ENCODE assay signal across 19 mouse cellular contexts in the genomic region with DNA sequence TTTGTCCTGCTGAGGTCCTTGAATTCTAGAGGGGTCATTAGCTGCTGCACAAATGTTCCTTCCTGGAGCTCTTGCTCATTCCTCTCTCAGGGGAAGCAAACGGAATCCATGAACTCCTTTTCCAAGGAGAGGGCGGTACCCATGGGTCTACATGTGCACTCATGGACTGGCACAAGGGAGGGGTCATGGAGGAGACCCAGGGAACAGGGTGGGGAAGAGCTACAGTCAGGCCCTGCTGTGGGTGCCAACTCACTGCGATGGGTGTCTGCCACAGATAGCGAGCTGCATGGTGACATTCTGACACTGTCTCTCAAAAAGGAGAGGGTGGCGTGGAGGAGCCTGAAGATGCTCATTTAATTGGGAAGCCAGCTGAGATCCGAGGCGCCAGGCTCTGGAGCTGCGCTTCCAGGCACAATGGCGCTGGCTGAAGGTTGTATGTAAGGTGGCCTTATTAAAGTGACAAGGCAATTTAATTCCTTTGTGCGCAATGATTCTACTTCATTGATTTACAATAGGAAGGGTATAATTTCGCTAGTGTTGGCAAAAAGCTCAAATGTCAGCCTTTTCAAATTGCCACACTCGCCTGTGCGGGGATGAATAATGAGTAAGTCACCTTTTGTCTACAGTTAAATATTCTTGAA. TPM values are rescaled to one million over a fixed set of nuclear protein-coding genes. Genes with fewer than 3 reads are reported as not detected.
A peak's percentile ranks its signal among the peaks of the same experiment; 100 is the strongest.
DNase-seq lines count a peak whose midpoint lies in the region; ATAC-seq and TF ChIP-seq lines count a peak whose summit lies in the region.
"Had no signal": no experiment of that assay in that cellular context is flagged by ENCODE, and none has a peak within 500 bp of the region (broad histone marks: within the 10 kb centered on the region; RNA-seq: fewer than 3 reads in every experiment).

No protein-coding gene starts in this region.

- no peak for TF ChIP-seq POLR2A in brain, embryonic 14.5 days (IDR thresholded peaks at IDR 0.05; ENCODE audit: borderline replicate concordance, extremely low read depth, insufficient read depth, insufficient read length, poor library complexity, severe bottlenecking)

- H3K4me3 ChIP-seq in forebrain, embryonic 11.5 days (ENCODE audit: low read depth, low read length) = no peak overlapping the region
- H3K4me3 ChIP-seq in forebrain, embryonic 10.5 days = no peak overlapping the region
- H3K4me3 ChIP-seq in forebrain, postnatal 0 days (ENCODE audit: low read depth, low read length) = no peak overlapping the region
- no peak overlapping the region for H3K4me3 ChIP-seq in midbrain, embryonic 14.5 days (replicated peaks; ENCODE audit: low read depth, low read length)
- H3K4me3 ChIP-seq in gastrocnemius, adult 2 months = no peak overlapping the region
- H3K4me3 ChIP-seq: embryonic facial prominence, embryonic 15.5 days; intestine, embryonic 15.5 days; liver, embryonic 12.5 days had no signal

- H3K9ac ChIP-seq in forebrain, embryonic 11.5 days (ENCODE audit: low read length) = no peak overlapping the region
- no peak overlapping the region for H3K9ac ChIP-seq in forebrain, postnatal 0 days
- no peak overlapping the region for H3K9ac ChIP-seq in midbrain, embryonic 14.5 days (replicated peaks; ENCODE audit: low read length)
- H3K9ac ChIP-seq: embryonic facial prominence, embryonic 15.5 days; intestine, embryonic 15.5 days; liver, embryonic 12.5 days had no signal

- ATAC-seq in forebrain, embryonic 11.5 days (replicated peaks; ENCODE audit: low FRiP score) = 0 out of 2 replicates have a peak, but pooled peaks have one; percentile 49
- peak; percentile 87 for ATAC-seq in forebrain, postnatal 0 days
- no peak for ATAC-seq in midbrain, embryonic 14.5 days (ENCODE audit: low FRiP score, low TSS enrichment)
- ATAC-seq: intestine, embryonic 15.5 days; liver, embryonic 12.5 days had no signal

- no peaks in the 10 kb centered on the region for H3K36me3 ChIP-seq in forebrain, embryonic 11.5 days (ENCODE audit: control insufficient read depth, insufficient read depth, low read length)
- no peaks in the 10 kb centered on the region for H3K36me3 ChIP-seq in forebrain, embryonic 10.5 days (replicated peaks)
- H3K36me3 ChIP-seq in forebrain, postnatal 0 days (ENCODE audit: insufficient read depth) = no peaks in the 10 kb centered on the region
- no peaks in the 10 kb centered on the region for H3K36me3 ChIP-seq in midbrain, embryonic 14.5 days (ENCODE audit: control insufficient read depth, insufficient read depth, low read length)
- H3K36me3 ChIP-seq: embryonic facial prominence, embryonic 15.5 days; intestine, embryonic 15.5 days; liver, embryonic 12.5 days had no signal

- H3K4me2 ChIP-seq in forebrain, embryonic 11.5 days (ENCODE audit: low read depth, low read length, severe bottlenecking) = no peak overlapping the region
- H3K4me2 ChIP-seq in forebrain, postnatal 0 days (ENCODE audit: low read depth) = no peak overlapping the region
- no peak overlapping the region for H3K4me2 ChIP-seq in midbrain, embryonic 14.5 days (ENCODE audit: low read length)
- H3K4me2 ChIP-seq: embryonic facial prominence, embryonic 15.5 days; intestine, embryonic 15.5 days; liver, embryonic 12.5 days had no signal

- WGBS in forebrain, embryonic 11.5 days = 37% methylated on average over 13 of the region's 13 CpGs
- WGBS in forebrain, embryonic 10.5 days = 52% methylated on average over 13 of the region's 13 CpGs
- 25% methylated on average over 13 of the region's 13 CpGs for WGBS in forebrain, postnatal 0 days
- WGBS in midbrain, embryonic 14.5 days = 64% methylated on average over 13 of the region's 13 CpGs

- TF ChIP-seq CTCF in brain, embryonic 14.5 days (IDR thresholded peaks at IDR 0.05; ENCODE audit: borderline replicate concordance, extremely low read depth, insufficient read depth, insufficient read length) = no peak
- TF ChIP-seq CTCF in forebrain, postnatal 0 days (IDR thresholded peaks at IDR 0.05; ENCODE audit: low read depth) = no peak
- no peak for TF ChIP-seq CTCF in gastrocnemius, adult 2 months (IDR thresholded peaks at IDR 0.05)

- H3K9me3 ChIP-seq in forebrain, embryonic 11.5 days (ENCODE audit: control insufficient read depth, low read length) = no peaks in the 10 kb centered on the region
- no peaks in the 10 kb centered on the region for H3K9me3 ChIP-seq in forebrain, embryonic 10.5 days
- H3K9me3 ChIP-seq in forebrain, postnatal 0 days (ENCODE audit: low read length) = no peaks in the 10 kb centered on the region
- H3K9me3 ChIP-seq in midbrain, embryonic 14.5 days (ENCODE audit: control insufficient read depth, low read length) = no peaks in the 10 kb centered on the region
- H3K9me3 ChIP-seq: embryonic facial prominence, embryonic 15.5 days; intestine, embryonic 15.5 days; liver, embryonic 12.5 days had no signal

- no peak overlapping the region for H3K27ac ChIP-seq in forebrain, embryonic 11.5 days (ENCODE audit: low read depth, low read length)
- no peak overlapping the region for H3K27ac ChIP-seq in forebrain, embryonic 10.5 days
- H3K27ac ChIP-seq in forebrain, postnatal 0 days (ENCODE audit: low read depth, low read length) = peak overlapping the region; percentile 59
- H3K27ac ChIP-seq in midbrain, embryonic 14.5 days (replicated peaks; ENCODE audit: low read depth, low read length) = no peak overlapping the region; the same call in 1 of the 2 replicates
- no peak overlapping the region for H3K27ac ChIP-seq in gastrocnemius, adult 2 months
- H3K27ac ChIP-seq: embryonic facial prominence, embryonic 15.5 days; intestine, embryonic 15.5 days; liver, embryonic 12.5 days had no signal

- intact Hi-C loops in gastrocnemius, adult 2 months (cut with DNase I) = no loop called here

- DNase-seq in forebrain, embryonic 11.5 days (ENCODE audit: low spot score) = no peak
- DNase-seq in forebrain, embryonic 10.5 days (ENCODE audit: extremely low spot score, low spot score) = no peak
- DNase-seq in brain, embryonic 14.5 days (ENCODE audit: low read depth) = peak; percentile 84
- peak; percentile 50 for DNase-seq in forebrain, postnatal 0 days
- DNase-seq in midbrain, embryonic 14.5 days = peak; percentile 34
- DNase-seq in gastrocnemius, adult 2 months = no peak
- DNase-seq in ovary, adult 18-20 months (ENCODE audit: low spot score) = no peak
- DNase-seq in thymus, postnatal 14 days = no peak
- DNase-seq: cerebellum, adult 9-11 months; kidney, postnatal 14 days; lung, postnatal 10 days had no signal

- H3K4me1 ChIP-seq in forebrain, embryonic 11.5 days (replicated peaks; ENCODE audit: control insufficient read depth, insufficient read depth, low read length) = peaks cover 6% of the 10 kb centered on the region; the same call in 1 of the 2 replicates
- H3K4me1 ChIP-seq in forebrain, embryonic 10.5 days = peaks cover 14% of the 10 kb centered on the region
- H3K4me1 ChIP-seq in forebrain, postnatal 0 days (ENCODE audit: insufficient read depth) = 0 out of 2 replicates have a peak, but pooled peaks cover 12% of the 10 kb centered on the region
- H3K4me1 ChIP-seq in midbrain, embryonic 14.5 days (ENCODE audit: control insufficient read depth, insufficient read depth, low read length) = 0 out of 2 replicates have a peak, but pooled peaks cover 5% of the 10 kb centered on the region
- H3K4me1 ChIP-seq: embryonic facial prominence, embryonic 15.5 days; intestine, embryonic 15.5 days; liver, embryonic 12.5 days had no signal

- H3K27me3 ChIP-seq in forebrain, embryonic 11.5 days (ENCODE audit: control insufficient read depth, insufficient read depth, low read length) = peaks cover 10% of the 10 kb centered on the region
- H3K27me3 ChIP-seq in forebrain, embryonic 10.5 days (ENCODE audit: poor library complexity, severe bottlenecking) = peaks cover 70% of the 10 kb centered on the region
- no peaks in the 10 kb centered on the region for H3K27me3 ChIP-seq in forebrain, postnatal 0 days (ENCODE audit: insufficient read depth, low read length)
- H3K27me3 ChIP-seq in midbrain, embryonic 14.5 days (ENCODE audit: control insufficient read depth, insufficient read depth, low read length) = no peaks in the 10 kb centered on the region; the same call in 1 of the 2 replicates
- H3K27me3 ChIP-seq: intestine, embryonic 15.5 days had no signal

RNA-seq across cellular contexts. Expression of a gene that starts 55.9 kb away (rescaled TPM):
- 0.24 TPM in 1 of 2 replicates, not detected in the other for polyA plus RNA-seq in forebrain, embryonic 11.5 days (2014; fragmentation: Nextera tagmentation; extraction: Ambion mirVana)
- not detected in 2 replicates for polyA plus RNA-seq in forebrain, embryonic 10.5 days (2016; fragmentation: Nextera tagmentation; extraction: Ambion mirVana)
- polyA plus RNA-seq in brain, embryonic 14.5 days (2012; rRNA removed) = 0.12 TPM in 1 of 2 replicates, not detected in the other
- not detected in 2 replicates for total RNA-seq in forebrain, postnatal 0 days (2014; rRNA removed)
- 1.4 and 1.6 TPM in 2 replicates for polyA plus RNA-seq in forebrain, postnatal 0 days (2015; fragmentation: Nextera tagmentation; extraction: Ambion mirVana)
- polyA plus RNA-seq in midbrain, embryonic 14.5 days (2014; fragmentation: Nextera tagmentation; extraction: Ambion mirVana) = not detected in 2 replicates
- not detected for total RNA-seq in gastrocnemius, adult 2 months (2021)
- total RNA-seq: granulocyte monocyte progenitor cell, adult 5-6 weeks; left cerebral cortex, postnatal 36 days had no signal
- polyA plus RNA-seq: embryonic facial prominence, embryonic 15.5 days; frontal cortex, adult 2 months; heart, embryonic 16.5 days; intestine, embryonic 15.5 days; liver, embryonic 12.5 days; stomach, embryonic 16.5 days had no signal

Comparison
In these comparisons a context has a peak if more than half of its experiments do, and no peak if none do; other contexts are left out.
1. DNase-seq: peak in brain, embryonic 14.5 days (single experiment), forebrain, postnatal 0 days (single experiment) and midbrain, embryonic 14.5 days (single experiment); none in forebrain, embryonic 11.5 days (single experiment), forebrain, embryonic 10.5 days (single experiment), gastrocnemius, adult 2 months (single experiment), ovary, adult 18-20 months (single experiment) and thymus, postnatal 14 days (single experiment).